Mouse (Mus musculus): ENCODE data around the gene Hoxd13.

Gene Hoxd13

GRCm38 (mm10) chr2:74708676-74709075, 40.6 kb downstream of the Hoxd13 start:
- DNase-seq (ENCODE audit: low spot score in 2 of 2): no peak

- no peak for DNase-seq (ENCODE audit: low spot score in 2 of 2)
These were observed 41.6 kb downstream of the Hoxd13 start for GRCm38 (mm10) chr2:74709465-74710419.

- no peak for DNase-seq (ENCODE audit: low spot score in 2 of 2)
These were observed 42.9 kb downstream of the Hoxd13 start for GRCm38 (mm10) chr2:74710929-74711543.

GRCm38 (mm10) chr2:74711721-74712621, 43.9 kb downstream of the Hoxd13 start, which contains the start of the genes Hoxd3 and Hoxd4:
Hoxd3 (plus strand) TSS chr2:74711927.
Hoxd4 (plus strand) TSS chr2:74711929.
- DNase-seq (ENCODE audit: low spot score in 2 of 2): no peak

- no peak for DNase-seq (ENCODE audit: low spot score in 2 of 2)
These were observed 45.4 kb downstream of the Hoxd13 start for GRCm38 (mm10) chr2:74713239-74714150.

GRCm38 (mm10) chr2:74714156-74714789, 46.2 kb downstream of the Hoxd13 start:
- DNase-seq (ENCODE audit: low spot score in 2 of 2): no peak

GRCm38 (mm10) chr2:74714881-74715280, 46.8 kb downstream of the Hoxd13 start:
- no peak for DNase-seq (ENCODE audit: low spot score in 2 of 2)

GRCm38 (mm10) chr2:74715504-74716241, 47.6 kb downstream of the Hoxd13 start:
- DNase-seq (ENCODE audit: low spot score in 2 of 2): peak; percentile 43 to 50

- no peak for DNase-seq (ENCODE audit: low spot score in 2 of 2)
These were observed 52.3 kb downstream of the Hoxd13 start for GRCm38 (mm10) chr2:74720384-74720783.

- no peak for DNase-seq (ENCODE audit: low spot score in 2 of 2)
These were observed 52.9 kb downstream of the Hoxd13 start for GRCm38 (mm10) chr2:74720955-74721491.
